Mouse (Mus musculus): ENCODE data around the gene Ccdc97. TPM values are rescaled to one million over a fixed set of nuclear protein-coding genes. Genes with fewer than 3 reads are reported as not detected.

Ccdc97 gene
- polyA plus RNA-seq, 1 experiment from 2014 or later: 30.8 TPM

- under 1% methylated on average over 55 of the region's 55 CpGs for whole genome bisulfite sequencing
- H3K4me3 ChIP-seq (ENCODE audit: low read depth, low read length): peak within 1 kb of the TSS; percentile 99
- H3K27ac ChIP-seq (ENCODE audit: low read length): peak within 1 kb of the TSS; percentile 97
- H3K9ac ChIP-seq (replicated peaks; ENCODE audit: low read depth, low read length): peak within 1 kb of the TSS; percentile 99
- H3K4me1 ChIP-seq (ENCODE audit: control insufficient read depth, insufficient read depth, low read length): peaks cover 14% of the 10 kb centered on the region
- peaks cover 25% of the 10 kb centered on the region for H3K36me3 ChIP-seq (ENCODE audit: control insufficient read depth, insufficient read depth, low read length)
- peak within 1 kb of the TSS; percentile 98 for H3K4me2 ChIP-seq (replicated peaks; ENCODE audit: low read depth, low read length)
- no peaks in the 10 kb centered on the region for H3K9me3 ChIP-seq (ENCODE audit: control insufficient read depth, low read depth, low read length)
- no peaks in the 10 kb centered on the region for H3K27me3 ChIP-seq (ENCODE audit: control insufficient read depth, insufficient read depth, low read length)
- peak; percentile 94 for ATAC-seq (ENCODE audit: insufficient number of reproducible peaks, insufficient read depth, low FRiP score, low read depth)
Observed at GRCm38 (mm10) chr7:25754738-25755467, 36.0 kb upstream of the Ccdc97 start, which contains the start of gene Hnrnpul1. TSS of gene Hnrnpul1 (minus strand) at chr7:25754757.

- ATAC-seq (ENCODE audit: insufficient number of reproducible peaks, insufficient read depth, low FRiP score, low read depth): no peak
- Histone ChIP-seq H3K9ac (replicated peaks; ENCODE audit: low read depth, low read length) (peak overlapping the region; percentile 99), H3K4me2 (replicated peaks; ENCODE audit: low read depth, low read length) (peak overlapping the region; percentile 98; the same call in 1 of the 2 replicates), H3K4me1 (ENCODE audit: control insufficient read depth, insufficient read depth, low read length) (peaks cover 14% of the 10 kb centered on the region), H3K4me3 (ENCODE audit: low read depth, low read length) (peak overlapping the region; percentile 99), H3K9me3 (ENCODE audit: control insufficient read depth, low read depth, low read length) (no peaks in the 10 kb centered on the region), H3K27ac (ENCODE audit: low read length) (peak overlapping the region; percentile 97), H3K27me3 (ENCODE audit: control insufficient read depth, insufficient read depth, low read length) (no peaks in the 10 kb centered on the region), H3K36me3 (ENCODE audit: control insufficient read depth, insufficient read depth, low read length) (peaks cover 30% of the 10 kb centered on the region)
- WGBS: under 1% methylated on average over 29 of the region's 30 CpGs
Observed at GRCm38 (mm10) chr7:25754439-25754737, 35.5 kb upstream of the Ccdc97 start.

- peak overlapping the region; percentile 99 for H3K9ac ChIP-seq (replicated peaks; ENCODE audit: low read depth, low read length)
- peak overlapping the region; percentile 98 for H3K4me2 ChIP-seq (replicated peaks; ENCODE audit: low read depth, low read length)
- peaks cover 14% of the 10 kb centered on the region for H3K4me1 ChIP-seq (ENCODE audit: control insufficient read depth, insufficient read depth, low read length)
- ATAC-seq (ENCODE audit: insufficient number of reproducible peaks, insufficient read depth, low FRiP score, low read depth): no peak
- H3K4me3 ChIP-seq (ENCODE audit: low read depth, low read length): peak overlapping the region; percentile 99
- no peaks in the 10 kb centered on the region for H3K27me3 ChIP-seq (ENCODE audit: control insufficient read depth, insufficient read depth, low read length)
- WGBS: under 1% methylated on average over 46 of the region's 46 CpGs
- H3K9me3 ChIP-seq (ENCODE audit: control insufficient read depth, low read depth, low read length): no peaks in the 10 kb centered on the region
- H3K36me3 ChIP-seq (ENCODE audit: control insufficient read depth, insufficient read depth, low read length): peaks cover 36% of the 10 kb centered on the region
- peak overlapping the region; percentile 97 for H3K27ac ChIP-seq (ENCODE audit: low read length)
Observed at GRCm38 (mm10) chr7:25753643-25754438, 35.0 kb upstream of the Ccdc97 start.

GRCm38 (mm10) chr7:25753076-25753475 lies 34.2 kb upstream of the Ccdc97 start:
- H3K27me3 ChIP-seq (ENCODE audit: control insufficient read depth, insufficient read depth, low read length): no peaks in the 10 kb centered on the region
- H3K9me3 ChIP-seq (ENCODE audit: control insufficient read depth, low read depth, low read length): no peaks in the 10 kb centered on the region
- peak overlapping the region; percentile 99 for H3K4me3 ChIP-seq (ENCODE audit: low read depth, low read length)
- peaks cover 38% of the 10 kb centered on the region for H3K36me3 ChIP-seq (ENCODE audit: control insufficient read depth, insufficient read depth, low read length)
- no peak overlapping the region; the same call in 1 of the 2 replicates for H3K27ac ChIP-seq (ENCODE audit: low read length)
- H3K9ac ChIP-seq (replicated peaks; ENCODE audit: low read depth, low read length): peak overlapping the region; percentile 99
- no peak for ATAC-seq (ENCODE audit: insufficient number of reproducible peaks, insufficient read depth, low FRiP score, low read depth)
- peaks cover 14% of the 10 kb centered on the region for H3K4me1 ChIP-seq (ENCODE audit: control insufficient read depth, insufficient read depth, low read length)
- H3K4me2 ChIP-seq (replicated peaks; ENCODE audit: low read depth, low read length): peak overlapping the region; percentile 98

DNA sequence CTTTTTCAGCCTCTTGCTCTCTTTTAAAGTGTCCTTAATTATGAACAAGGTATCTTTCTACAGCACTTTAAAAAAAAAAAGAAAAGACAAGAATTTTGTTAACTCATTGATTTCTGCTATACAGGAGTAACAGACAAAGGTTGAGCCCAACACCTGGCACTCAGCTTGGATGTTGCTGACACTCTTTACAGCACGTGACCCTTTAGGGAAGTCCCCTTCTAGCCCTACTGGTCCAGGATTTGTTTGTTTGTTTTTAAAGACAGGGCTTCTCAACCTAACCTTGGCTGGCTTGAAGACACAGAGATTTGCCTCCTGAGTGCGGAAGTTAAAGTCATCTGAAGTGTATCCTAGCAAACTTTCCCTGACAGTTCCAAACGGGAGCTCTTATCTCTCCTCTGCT lies 28.0 kb upstream of the Ccdc97 start:
- 68% methylated on average over 3 of the region's 3 CpGs for WGBS
- Histone ChIP-seq H3K9ac (replicated peaks; ENCODE audit: low read depth, low read length) (no peak overlapping the region), H3K27ac (ENCODE audit: low read length) (no peak overlapping the region), H3K9me3 (ENCODE audit: control insufficient read depth, low read depth, low read length) (no peaks in the 10 kb centered on the region), H3K4me3 (ENCODE audit: low read depth, low read length) (no peak overlapping the region), H3K27me3 (ENCODE audit: control insufficient read depth, insufficient read depth, low read length) (no peaks in the 10 kb centered on the region), H3K4me2 (replicated peaks; ENCODE audit: low read depth, low read length) (no peak overlapping the region), H3K36me3 (ENCODE audit: control insufficient read depth, insufficient read depth, low read length) (peaks cover 100% of the 10 kb centered on the region), H3K4me1 (ENCODE audit: control insufficient read depth, insufficient read depth, low read length) (no peaks in the 10 kb centered on the region)
- no peak for ATAC-seq (ENCODE audit: insufficient number of reproducible peaks, insufficient read depth, low FRiP score, low read depth)

DNA sequence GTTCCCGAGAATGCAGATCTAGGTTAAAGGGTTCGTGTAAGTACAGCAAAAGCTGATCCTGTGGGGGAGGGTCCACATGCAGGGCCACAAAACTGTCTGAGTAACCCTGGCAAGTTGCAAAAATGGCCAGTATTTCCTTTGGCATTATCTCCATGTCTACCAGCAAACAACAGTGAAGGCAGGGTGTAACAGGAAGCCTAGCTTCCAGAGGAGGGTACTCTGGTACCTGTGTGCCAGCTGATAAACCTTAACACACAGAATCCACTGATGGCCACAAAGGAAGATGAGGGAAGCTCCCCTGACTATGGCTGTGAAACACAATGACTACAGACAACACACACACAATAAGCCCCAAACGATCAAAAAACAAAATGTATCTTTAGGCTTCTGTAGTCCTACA lies 19.4 kb upstream of the Ccdc97 start:
- H3K27me3 ChIP-seq (ENCODE audit: control insufficient read depth, insufficient read depth, low read length): no peaks in the 10 kb centered on the region
- no peak overlapping the region for H3K4me2 ChIP-seq (replicated peaks; ENCODE audit: low read depth, low read length)
- no peak for ATAC-seq (ENCODE audit: insufficient number of reproducible peaks, insufficient read depth, low FRiP score, low read depth)
- no peaks in the 10 kb centered on the region for H3K9me3 ChIP-seq (ENCODE audit: control insufficient read depth, low read depth, low read length)
- peaks cover 96% of the 10 kb centered on the region for H3K36me3 ChIP-seq (ENCODE audit: control insufficient read depth, insufficient read depth, low read length)
- H3K27ac ChIP-seq (ENCODE audit: low read length): no peak overlapping the region
- H3K9ac ChIP-seq (replicated peaks; ENCODE audit: low read depth, low read length): no peak overlapping the region
- H3K4me3 ChIP-seq (ENCODE audit: low read depth, low read length): no peak overlapping the region
- WGBS: 85% methylated on average over 3 of the region's 3 CpGs
- H3K4me1 ChIP-seq (ENCODE audit: control insufficient read depth, insufficient read depth, low read length): no peaks in the 10 kb centered on the region

DNA sequence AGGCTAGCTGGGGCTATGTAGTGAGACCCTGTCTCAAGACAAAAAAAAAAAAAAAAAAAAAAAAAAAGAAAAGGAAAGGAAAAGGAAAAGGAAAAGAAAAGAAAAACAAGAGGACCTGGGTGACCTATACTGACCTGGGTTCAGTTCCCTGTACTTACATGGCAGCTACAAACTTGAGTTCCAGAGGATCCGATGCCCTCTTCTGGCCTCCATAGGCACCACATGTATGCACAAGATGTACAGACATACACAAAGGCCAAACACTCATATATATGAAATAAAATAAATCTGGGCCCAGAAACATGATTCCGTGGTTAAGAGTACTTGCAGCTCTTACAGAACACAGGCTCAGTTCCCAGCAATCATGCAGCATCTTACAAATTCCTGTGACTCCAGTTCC lies 18.0 kb upstream of the Ccdc97 start:
- H3K36me3 ChIP-seq (ENCODE audit: control insufficient read depth, insufficient read depth, low read length): peaks cover 96% of the 10 kb centered on the region
- H3K4me1 ChIP-seq (ENCODE audit: control insufficient read depth, insufficient read depth, low read length): no peaks in the 10 kb centered on the region
- no peak overlapping the region for H3K27ac ChIP-seq (ENCODE audit: low read length)
- H3K4me3 ChIP-seq (ENCODE audit: low read depth, low read length): no peak overlapping the region
- 98% methylated on average over 2 of the region's 2 CpGs for WGBS
- no peak overlapping the region for H3K4me2 ChIP-seq (replicated peaks; ENCODE audit: low read depth, low read length)
- no peaks in the 10 kb centered on the region for H3K9me3 ChIP-seq (ENCODE audit: control insufficient read depth, low read depth, low read length)
- H3K27me3 ChIP-seq (ENCODE audit: control insufficient read depth, insufficient read depth, low read length): no peaks in the 10 kb centered on the region
- no peak overlapping the region for H3K9ac ChIP-seq (replicated peaks; ENCODE audit: low read depth, low read length)
- ATAC-seq (ENCODE audit: insufficient number of reproducible peaks, insufficient read depth, low FRiP score, low read depth): no peak

- ATAC-seq (ENCODE audit: insufficient number of reproducible peaks, insufficient read depth, low FRiP score, low read depth): no peak
- Histone ChIP-seq H3K4me3 (ENCODE audit: low read depth, low read length) (no peak overlapping the region), H3K4me2 (replicated peaks; ENCODE audit: low read depth, low read length) (no peak overlapping the region), H3K27ac (ENCODE audit: low read length) (no peak overlapping the region), H3K9me3 (ENCODE audit: control insufficient read depth, low read depth, low read length) (no peaks in the 10 kb centered on the region), H3K9ac (replicated peaks; ENCODE audit: low read depth, low read length) (no peak overlapping the region), H3K4me1 (ENCODE audit: control insufficient read depth, insufficient read depth, low read length) (no peaks in the 10 kb centered on the region), H3K36me3 (ENCODE audit: control insufficient read depth, insufficient read depth, low read length) (peaks cover 94% of the 10 kb centered on the region), H3K27me3 (ENCODE audit: control insufficient read depth, insufficient read depth, low read length) (no peaks in the 10 kb centered on the region)
- WGBS: 45% methylated on average over 4 of the region's 4 CpGs
Observed at GRCm38 (mm10) chr7:25734991-25735390, 16.1 kb upstream of the Ccdc97 start.
